Mouse (Mus musculus) megakaryocyte, embryonic 14.5 days (primary cell): ENCODE measurements around the gene Dab1.

Experiments
- FLI1 ChIP-seq: IDR thresholded peaks from 2 replicates; pipeline ENCODE4 v1.6.1; 2012; ENCODE audit warnings: low read length, inconsistent platforms, mixed read lengths
- GATA1 ChIP-seq: IDR thresholded peaks from 3 replicates; pipeline ENCODE4 v1.6.1; 2012; ENCODE audit warnings: mixed read lengths, low read length, inconsistent platforms, borderline replicate concordance

GRCm38 (mm10) chr4:103636168-103636776 is 17.1 kb downstream of the Dab1 start:
- TF ChIP-seq GATA1 (no peak), FLI1 (no peak)
